Mouse (Mus musculus): Measurements from ENCODE around the gene Mrpl38. TPM values are rescaled to one million over a fixed set of nuclear protein-coding genes. Genes with fewer than 3 reads are reported as not detected.

Gene Mrpl38
- polyA plus RNA-seq, 1 experiment from 2014 or later: 90.7 TPM

DNA sequence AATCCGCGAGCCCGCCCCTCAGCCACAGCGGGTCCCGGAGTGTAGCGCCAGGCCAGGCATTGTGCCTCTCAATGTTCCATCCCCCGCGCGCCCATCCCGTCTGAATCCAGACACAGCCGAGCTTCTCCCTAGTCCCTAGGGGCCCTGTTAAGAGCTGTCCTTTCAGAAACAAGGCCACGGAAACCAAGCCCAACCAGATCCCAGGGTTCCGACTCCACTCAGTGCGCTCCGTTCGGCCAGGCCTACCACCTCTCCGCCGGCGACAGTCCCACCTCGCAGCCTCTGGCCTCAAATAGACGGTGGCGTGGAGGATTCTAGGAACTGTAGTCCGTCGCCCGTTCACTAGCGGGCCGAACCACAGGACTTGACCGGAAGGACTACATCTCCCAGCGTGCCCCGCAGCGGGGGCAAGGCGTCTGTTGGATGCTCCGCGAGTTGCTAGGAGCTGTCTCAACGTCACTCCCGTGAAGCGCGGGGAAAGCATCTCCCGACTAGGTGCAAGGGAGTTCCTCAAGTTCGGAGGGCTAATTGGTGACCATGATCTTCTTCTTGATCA, 29.3 kb upstream of the Mrpl38 start, which contains the start of gene Fbf1:
TSS of gene Fbf1 (minus strand) at position 283 of the 556 bp plus-strand sequence.
- Histone ChIP-seq H3K4me1 (replicated peaks) (peaks cover 19% of the 10 kb centered on the region), H3K4me2 (peak within 1 kb of the TSS; percentile 83), H3K4me3 (peak within 1 kb of the TSS; percentile 73), H3K27me3 (no peaks in the 10 kb centered on the region), H3K36me3 (peaks cover 21% of the 10 kb centered on the region), H3K9me3 (replicated peaks) (no peaks in the 10 kb centered on the region), H3K27ac (peak within 1 kb of the TSS; percentile 96), H3K9ac (peak within 1 kb of the TSS; percentile 75)
- ATAC-seq (replicated peaks; ENCODE audit: insufficient number of reproducible peaks, insufficient read depth, low FRiP score, low read depth): peak; percentile 96
- under 1% methylated on average over 40 of the region's 40 CpGs for WGBS

DNA sequence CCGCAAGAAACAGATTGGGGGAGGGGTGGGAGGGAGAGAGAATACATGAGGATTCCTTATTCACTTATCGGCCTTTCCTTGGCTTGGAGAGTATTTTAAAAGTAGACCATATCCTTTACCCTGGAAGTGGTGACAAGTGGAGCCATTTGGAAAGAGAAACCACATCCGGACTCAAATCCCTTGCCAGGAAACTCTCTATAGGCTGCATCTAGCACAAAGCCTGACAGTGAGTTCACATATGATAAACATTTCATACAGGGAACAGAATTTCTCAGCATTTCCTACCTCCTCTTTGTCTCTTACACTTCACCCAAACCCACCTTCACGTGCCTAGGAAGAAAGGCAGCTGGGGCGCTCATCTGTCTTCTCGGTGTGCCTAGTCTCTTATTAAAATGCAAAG, 28.6 kb upstream of the Mrpl38 start:
- Histone ChIP-seq H3K9ac (peak overlapping the region; percentile 75), H3K4me1 (replicated peaks) (peaks cover 21% of the 10 kb centered on the region), H3K27ac (peak overlapping the region; percentile 96), H3K4me3 (peak overlapping the region; percentile 73), H3K9me3 (replicated peaks) (no peaks in the 10 kb centered on the region), H3K4me2 (peak overlapping the region; percentile 83), H3K36me3 (peaks cover 14% of the 10 kb centered on the region), H3K27me3 (no peaks in the 10 kb centered on the region)
- 4% methylated on average over 6 of the region's 6 CpGs for WGBS
- no peak for ATAC-seq (replicated peaks; ENCODE audit: insufficient number of reproducible peaks, insufficient read depth, low FRiP score, low read depth)

DNA sequence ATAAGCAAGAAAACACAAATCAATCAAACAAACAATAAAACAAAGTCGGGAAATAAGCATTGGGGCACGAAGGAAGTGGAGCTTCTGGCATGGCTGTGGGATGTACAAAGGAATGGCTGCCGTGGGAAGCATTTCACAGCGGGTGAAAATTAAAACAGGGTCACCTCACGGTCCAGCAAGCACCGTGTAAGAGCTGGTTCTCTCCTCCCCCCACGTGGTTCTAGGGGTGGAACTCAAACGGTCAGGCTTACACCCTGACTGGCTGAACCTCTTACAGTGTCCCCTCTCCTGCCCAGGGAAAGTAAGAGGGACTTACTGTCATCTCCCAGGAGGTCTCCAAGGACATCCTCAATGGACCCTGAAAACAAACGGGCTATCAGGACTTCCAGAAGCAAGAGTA, 24.3 kb upstream of the Mrpl38 start:
- Histone ChIP-seq H3K36me3 (peaks cover 20% of the 10 kb centered on the region), H3K9me3 (replicated peaks) (no peaks in the 10 kb centered on the region), H3K4me2 (no peak overlapping the region), H3K4me1 (replicated peaks) (peaks cover 18% of the 10 kb centered on the region), H3K9ac (no peak overlapping the region), H3K27me3 (no peaks in the 10 kb centered on the region), H3K4me3 (no peak overlapping the region), H3K27ac (no peak overlapping the region)
- no peak for ATAC-seq (replicated peaks; ENCODE audit: insufficient number of reproducible peaks, insufficient read depth, low FRiP score, low read depth)
- 57% methylated on average over 9 of the region's 9 CpGs for WGBS

DNA sequence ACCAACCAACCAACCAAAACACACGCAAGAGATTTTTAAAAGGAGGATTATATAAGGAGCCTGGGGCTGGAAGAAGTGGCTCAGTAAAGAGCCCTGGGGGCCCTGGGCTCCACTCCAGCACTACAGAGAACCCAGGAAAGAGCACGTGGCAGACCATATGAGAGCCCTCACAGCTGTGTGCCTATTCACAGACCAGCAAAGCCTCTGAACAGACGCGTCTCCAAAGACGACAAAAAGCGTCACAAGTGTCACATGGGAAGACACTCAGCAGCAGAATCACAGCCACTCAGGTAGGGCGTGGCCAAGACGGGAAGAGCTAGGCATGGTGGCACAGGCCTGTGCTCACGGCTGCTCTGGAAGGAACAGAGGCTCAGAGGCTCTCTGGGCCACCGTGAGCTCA, 23.5 kb upstream of the Mrpl38 start:
- Histone ChIP-seq H3K4me1 (replicated peaks) (peaks cover 17% of the 10 kb centered on the region), H3K9ac (no peak overlapping the region), H3K4me2 (no peak overlapping the region), H3K4me3 (no peak overlapping the region), H3K27ac (no peak overlapping the region), H3K36me3 (peaks cover 25% of the 10 kb centered on the region), H3K9me3 (replicated peaks) (no peaks in the 10 kb centered on the region), H3K27me3 (no peaks in the 10 kb centered on the region)
- no peak for ATAC-seq (replicated peaks; ENCODE audit: insufficient number of reproducible peaks, insufficient read depth, low FRiP score, low read depth)
- 72% methylated on average over 10 of the region's 10 CpGs for WGBS

DNA sequence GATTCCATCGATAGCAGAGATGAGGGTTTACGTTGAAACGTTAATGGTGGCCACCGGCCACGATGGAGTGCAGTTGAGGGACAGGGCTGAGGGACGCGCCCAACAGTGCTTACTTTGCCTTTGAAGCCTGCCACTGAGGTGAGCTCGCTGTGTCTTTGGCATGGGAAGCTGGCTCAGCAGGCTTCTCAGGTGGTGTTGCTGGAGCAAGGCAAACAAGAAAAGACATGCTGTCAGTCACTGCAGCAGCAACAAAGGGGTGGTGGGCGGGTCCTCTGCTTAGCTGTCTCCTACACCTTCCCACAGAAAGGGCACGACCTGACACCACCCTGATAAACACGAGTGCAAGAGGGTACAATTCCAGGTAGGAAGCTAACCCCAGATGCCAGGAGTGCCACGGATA, 22.6 kb upstream of the Mrpl38 start:
- peaks cover 32% of the 10 kb centered on the region for H3K36me3 ChIP-seq
- WGBS: 69% methylated on average over 12 of the region's 12 CpGs
- H3K27me3 ChIP-seq: no peaks in the 10 kb centered on the region
- H3K9ac ChIP-seq: no peak overlapping the region
- no peak for ATAC-seq (replicated peaks; ENCODE audit: insufficient number of reproducible peaks, insufficient read depth, low FRiP score, low read depth)
- H3K27ac ChIP-seq: no peak overlapping the region
- no peaks in the 10 kb centered on the region for H3K9me3 ChIP-seq (replicated peaks)
- no peak overlapping the region for H3K4me2 ChIP-seq
- H3K4me1 ChIP-seq (replicated peaks): peaks cover 8% of the 10 kb centered on the region
- no peak overlapping the region for H3K4me3 ChIP-seq

DNA sequence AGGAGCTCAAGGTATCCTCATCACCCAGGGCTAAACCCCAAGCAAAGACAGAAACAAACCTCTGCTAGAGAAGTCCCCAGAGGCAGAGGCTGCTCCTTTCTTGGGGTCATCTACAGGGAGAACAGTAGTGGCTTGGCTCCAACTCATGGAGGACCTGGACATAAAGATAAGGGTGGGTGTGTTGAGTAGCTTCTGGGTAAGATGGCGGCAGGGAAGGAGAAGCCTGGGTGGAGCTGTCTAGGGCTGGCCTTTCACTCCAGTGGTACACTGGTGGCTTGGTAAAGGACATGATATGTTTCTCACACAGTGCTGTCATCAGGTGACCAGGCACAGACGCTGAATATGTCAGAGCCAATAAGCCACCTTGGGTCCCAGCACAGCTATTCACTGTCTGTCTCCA, 12.3 kb upstream of the Mrpl38 start:
- WGBS: 79% methylated on average over 2 of the region's 2 CpGs
- Histone ChIP-seq H3K9ac (no peak overlapping the region), H3K27me3 (no peaks in the 10 kb centered on the region), H3K4me2 (no peak overlapping the region), H3K9me3 (replicated peaks) (no peaks in the 10 kb centered on the region), H3K27ac (no peak overlapping the region), H3K4me1 (replicated peaks) (peaks cover 4% of the 10 kb centered on the region; the same call in 1 of the 2 replicates), H3K36me3 (peaks cover 75% of the 10 kb centered on the region), H3K4me3 (no peak overlapping the region)
- no peak for ATAC-seq (replicated peaks; ENCODE audit: insufficient number of reproducible peaks, insufficient read depth, low FRiP score, low read depth)

DNA sequence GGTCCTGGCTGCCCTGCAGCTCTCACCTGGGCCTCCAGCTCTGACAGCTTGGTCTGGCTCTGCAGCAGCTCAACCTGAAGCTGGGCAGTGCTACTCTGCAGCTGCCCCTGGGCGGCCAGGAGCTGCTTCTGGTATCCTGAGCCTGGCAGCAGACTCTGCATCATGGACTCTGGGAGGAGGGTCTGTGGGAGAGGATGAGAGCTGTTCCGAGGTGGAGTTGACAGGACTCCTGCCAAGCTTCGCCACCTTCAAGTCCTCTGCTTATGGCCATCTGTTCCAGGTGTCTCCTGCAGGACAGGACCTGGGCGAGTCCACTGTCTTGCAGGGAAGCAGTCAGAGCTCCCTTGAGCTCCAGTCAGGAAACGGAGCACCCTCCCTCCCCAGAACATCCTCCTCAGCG, 10.7 kb upstream of the Mrpl38 start:
- Histone ChIP-seq H3K4me3 (no peak overlapping the region), H3K9me3 (replicated peaks) (no peaks in the 10 kb centered on the region), H3K4me2 (no peak overlapping the region), H3K36me3 (peaks cover 70% of the 10 kb centered on the region), H3K4me1 (replicated peaks) (peaks cover 4% of the 10 kb centered on the region; the same call in 1 of the 2 replicates), H3K9ac (no peak overlapping the region), H3K27ac (no peak overlapping the region), H3K27me3 (no peaks in the 10 kb centered on the region)
- 77% methylated on average over 6 of the region's 6 CpGs for WGBS
- no peak for ATAC-seq (replicated peaks; ENCODE audit: insufficient number of reproducible peaks, insufficient read depth, low FRiP score, low read depth)

DNA sequence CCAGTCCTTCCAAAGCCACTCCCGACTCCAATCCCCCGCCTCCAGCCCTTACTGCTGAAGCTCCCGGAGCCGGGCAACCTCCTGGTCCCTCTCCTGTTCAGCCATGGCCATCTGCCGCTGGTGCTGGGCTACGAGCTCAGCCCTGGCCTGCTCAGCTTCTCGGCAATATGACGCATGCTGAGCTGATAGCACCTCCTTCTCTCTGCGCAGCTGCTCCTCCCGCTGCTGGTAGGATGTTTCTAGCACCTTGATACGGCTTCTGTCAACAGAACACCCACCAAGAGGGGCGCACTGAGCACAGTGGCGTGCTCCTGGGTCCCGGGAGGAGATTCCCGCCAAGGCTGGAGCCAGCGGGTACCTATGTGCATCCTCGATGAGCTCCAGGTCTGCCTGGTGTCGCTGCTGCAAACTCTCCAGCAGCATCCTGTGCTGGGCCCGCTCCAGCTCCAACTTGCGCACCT, 10.1 kb upstream of the Mrpl38 start:
- Histone ChIP-seq H3K9ac (no peak overlapping the region), H3K36me3 (peaks cover 71% of the 10 kb centered on the region)
- 42% methylated on average over 20 of the region's 20 CpGs for WGBS

DNA sequence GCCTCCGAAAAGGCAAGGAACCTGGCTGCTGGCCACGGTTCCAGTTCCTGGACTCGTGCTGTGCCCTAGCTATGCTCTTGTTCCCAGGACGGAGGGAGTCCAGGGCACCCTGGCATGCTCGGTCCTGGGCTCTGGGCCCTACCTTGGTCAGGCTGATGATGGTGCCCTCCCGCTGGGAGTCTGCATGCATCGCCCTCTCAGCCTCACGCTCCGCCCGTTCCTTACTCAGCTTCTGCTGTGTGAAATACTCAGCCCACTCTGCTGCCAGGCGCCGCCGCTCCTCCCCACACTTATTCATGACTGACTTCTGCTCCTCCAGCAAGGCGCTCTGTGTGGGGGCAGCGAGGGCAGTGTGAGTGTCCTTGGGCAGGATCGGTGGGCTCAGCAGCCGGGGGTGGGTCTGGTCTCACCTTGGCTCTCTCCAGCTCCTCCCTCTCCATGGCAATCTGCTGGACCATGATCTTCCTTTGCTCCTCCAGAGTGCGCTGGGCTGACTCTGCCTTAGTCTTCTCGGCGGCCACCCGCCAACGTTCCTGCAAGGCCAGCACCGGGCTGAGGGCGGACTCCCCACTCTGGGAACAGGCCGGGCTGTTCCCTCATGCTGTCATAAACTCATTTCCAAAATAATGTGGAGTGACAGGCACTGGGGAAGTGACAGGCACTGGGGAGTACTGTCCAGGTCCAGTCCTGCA, 7.8 kb upstream of the Mrpl38 start:
- H3K36me3 ChIP-seq: peaks cover 62% of the 10 kb centered on the region
- 76% methylated on average over 25 of the region's 25 CpGs for WGBS
- no peak for ATAC-seq (replicated peaks; ENCODE audit: insufficient number of reproducible peaks, insufficient read depth, low FRiP score, low read depth)

More for the DNA sequence above, 10.1 kb upstream of the Mrpl38 start:
- no peak overlapping the region for H3K4me2 ChIP-seq
- H3K4me1 ChIP-seq (replicated peaks): peaks cover 4% of the 10 kb centered on the region; the same call in 1 of the 2 replicates
- no peak for ATAC-seq (replicated peaks; ENCODE audit: insufficient number of reproducible peaks, insufficient read depth, low FRiP score, low read depth)
- no peaks in the 10 kb centered on the region for H3K9me3 ChIP-seq (replicated peaks)
- H3K27ac ChIP-seq: no peak overlapping the region
- no peaks in the 10 kb centered on the region for H3K27me3 ChIP-seq
- H3K4me3 ChIP-seq: no peak overlapping the region

DNA sequence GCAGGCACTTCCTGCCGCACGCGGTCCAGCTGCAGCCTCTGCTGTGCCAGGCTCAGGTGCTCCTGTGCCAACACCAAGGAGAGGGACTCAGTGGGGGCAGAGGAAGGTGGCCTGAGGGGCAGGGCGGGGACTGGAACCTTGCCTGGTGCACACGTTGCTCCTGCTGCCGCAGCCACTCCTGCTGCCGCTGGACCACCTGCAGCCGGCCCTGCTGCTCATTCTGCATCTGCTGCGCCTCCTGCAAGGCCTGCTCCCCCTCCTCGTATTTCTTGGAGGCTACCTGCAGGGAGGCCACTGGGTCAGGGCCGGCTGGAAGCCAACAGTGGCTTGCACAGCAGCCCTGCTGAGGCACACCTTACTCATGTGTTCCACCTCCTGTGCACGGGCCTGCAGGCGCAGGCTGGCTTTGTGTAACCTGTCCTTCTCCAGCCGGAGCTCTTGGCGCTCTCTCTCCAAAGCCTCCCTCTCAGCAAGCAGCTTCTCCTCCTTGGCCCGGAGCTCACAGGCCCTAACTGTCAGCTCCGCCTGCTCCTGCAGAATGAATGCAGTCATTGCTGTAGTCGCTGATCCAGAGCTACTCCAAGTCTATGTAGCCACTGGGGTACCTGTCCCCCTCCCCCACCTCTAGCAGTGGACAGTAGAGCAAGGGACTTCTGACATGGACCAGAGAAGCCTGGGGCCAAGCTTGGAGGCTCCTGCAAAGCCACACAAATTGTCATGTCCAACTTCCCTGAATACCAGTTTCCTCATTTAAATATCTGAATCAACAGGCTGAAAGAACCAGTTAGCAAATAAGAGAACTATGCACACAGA, 7.0 kb upstream of the Mrpl38 start:
- H3K9ac ChIP-seq: no peak overlapping the region
- WGBS: 73% methylated on average over 18 of the region's 18 CpGs
- no peak overlapping the region for H3K4me2 ChIP-seq
- H3K27ac ChIP-seq: no peak overlapping the region
- H3K4me1 ChIP-seq (replicated peaks): no peaks in the 10 kb centered on the region
- no peak for ATAC-seq (replicated peaks; ENCODE audit: insufficient number of reproducible peaks, insufficient read depth, low FRiP score, low read depth)
- H3K36me3 ChIP-seq: peaks cover 54% of the 10 kb centered on the region
- H3K27me3 ChIP-seq: no peaks in the 10 kb centered on the region
- H3K9me3 ChIP-seq (replicated peaks): no peaks in the 10 kb centered on the region
- H3K4me3 ChIP-seq: no peak overlapping the region

More for the DNA sequence above, 7.8 kb upstream of the Mrpl38 start:
- Histone ChIP-seq H3K4me3 (no peak overlapping the region), H3K4me1 (replicated peaks) (no peaks in the 10 kb centered on the region), H3K9me3 (replicated peaks) (no peaks in the 10 kb centered on the region), H3K27me3 (no peaks in the 10 kb centered on the region), H3K4me2 (no peak overlapping the region), H3K27ac (no peak overlapping the region), H3K9ac (no peak overlapping the region)

DNA sequence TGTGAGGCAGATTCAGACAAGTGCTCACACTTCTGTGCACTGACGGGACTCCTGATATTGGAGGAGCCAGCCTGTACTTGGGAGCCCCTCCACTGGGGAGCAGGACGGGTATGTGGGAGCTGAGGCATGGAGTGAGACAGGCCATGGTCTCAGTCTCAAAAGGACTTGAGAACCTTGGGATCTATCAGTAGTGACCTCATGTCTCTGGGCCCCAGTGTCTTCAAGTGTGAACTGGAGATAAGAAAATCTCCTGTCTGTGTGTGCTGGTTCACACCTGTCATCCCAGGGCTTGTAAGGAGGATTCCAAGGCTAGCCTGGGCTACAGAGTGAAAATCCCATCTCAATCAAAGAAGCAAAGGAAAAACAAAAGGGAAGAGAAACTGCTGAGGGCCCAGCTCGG, 4.8 kb upstream of the Mrpl38 start:
- no peak overlapping the region for H3K9ac ChIP-seq
- ATAC-seq (replicated peaks; ENCODE audit: insufficient number of reproducible peaks, insufficient read depth, low FRiP score, low read depth): no peak
- 81% methylated on average over 3 of the region's 3 CpGs for WGBS
- H3K4me2 ChIP-seq: no peak overlapping the region
- H3K36me3 ChIP-seq: peaks cover 47% of the 10 kb centered on the region
- H3K27me3 ChIP-seq: no peaks in the 10 kb centered on the region
- no peaks in the 10 kb centered on the region for H3K9me3 ChIP-seq (replicated peaks)
- H3K4me1 ChIP-seq (replicated peaks): peaks cover 4% of the 10 kb centered on the region
- H3K27ac ChIP-seq: no peak overlapping the region
- H3K4me3 ChIP-seq: no peak overlapping the region

Data from heart, embryonic 15.5 days (tissue).